Comparison of ENCODE assay signal across 17 mouse cellular contexts in genomic region chr5:103857151-103857550, GRCm38 (mm10). TPM values are rescaled to one million over a fixed set of nuclear protein-coding genes. Genes with fewer than 3 reads are reported as not detected.
DNase-seq lines count a peak whose midpoint lies in the region; ATAC-seq and TF ChIP-seq lines count a peak whose summit lies in the region.
"Had no signal": no experiment of that assay in that cellular context is flagged by ENCODE, and none has a peak within 500 bp of the region (broad histone marks: within the 10 kb centered on the region; RNA-seq: fewer than 3 reads in every experiment).

No protein-coding gene starts in this region.

- H3K4me3 ChIP-seq in forebrain, embryonic 14.5 days (ENCODE audit: low read depth, low read length) = no peak overlapping the region
- no peak overlapping the region for H3K4me3 ChIP-seq in forebrain, embryonic 12.5 days (replicated peaks)
- H3K4me3 ChIP-seq in layer of hippocampus, adult 2 months = no peak overlapping the region
- H3K4me3 ChIP-seq in embryonic fibroblast, embryonic 13.5 days (ENCODE audit: insufficient read depth, low read length) = no peak overlapping the region
- H3K4me3 ChIP-seq: embryonic facial prominence, embryonic 12.5 days; hindbrain, embryonic 13.5 days had no signal

- peak; percentile 58 for DNase-seq in forebrain, embryonic 14.5 days (ENCODE audit: low spot score)
- peak in 1 of 2 experiments; percentile 50 for DNase-seq in layer of hippocampus, adult 2 months (ENCODE audit: low spot score in 2 of 2)
- no peak for DNase-seq in layer of hippocampus, adult 9-10 months (ENCODE audit: low spot score)
- peak; percentile 50 for DNase-seq in brain, adult 2 months (ENCODE audit: low read depth, low spot score)
- no peak for DNase-seq in kidney, postnatal 36 days
- DNase-seq: adrenal gland, postnatal 10 days; cerebellum, adult 18-20 months; cerebellum, postnatal 10 days; gastrocnemius, postnatal 25 days; heart, postnatal 10 days; kidney, adult 11 months had no signal

- no peak overlapping the region for H3K4me2 ChIP-seq in forebrain, embryonic 14.5 days (ENCODE audit: low read length)
- no peak overlapping the region for H3K4me2 ChIP-seq in forebrain, embryonic 12.5 days
- H3K4me2 ChIP-seq: embryonic facial prominence, embryonic 12.5 days; hindbrain, embryonic 13.5 days had no signal

- 0 out of 2 replicates have a peak, but pooled peaks have one; percentile 9 for TF ChIP-seq POLR2A in embryonic fibroblast, embryonic 13.5 days (IDR thresholded peaks at IDR 0.05; ENCODE audit: low read depth, low read length)

- 0 out of 2 replicates have a peak, but pooled peaks cover 6% of the 10 kb centered on the region for H3K36me3 ChIP-seq in forebrain, embryonic 14.5 days (ENCODE audit: control insufficient read depth, insufficient read depth, low read length)
- H3K36me3 ChIP-seq in forebrain, embryonic 12.5 days (replicated peaks) = peaks cover under 1% of the 10 kb centered on the region

- no peak for TF ChIP-seq CTCF in layer of hippocampus, adult 2 months (conservative IDR thresholded peaks at IDR 0.05)
- no peak for TF ChIP-seq CTCF in embryonic fibroblast, embryonic 13.5 days (IDR thresholded peaks at IDR 0.05; ENCODE audit: borderline replicate concordance, insufficient read depth, low read length)

- H3K27me3 ChIP-seq in forebrain, embryonic 14.5 days (replicated peaks; ENCODE audit: control insufficient read depth, insufficient read depth, low read length) = no peaks in the 10 kb centered on the region
- no peaks in the 10 kb centered on the region for H3K27me3 ChIP-seq in forebrain, embryonic 12.5 days
- H3K27me3 ChIP-seq: embryonic facial prominence, embryonic 12.5 days; hindbrain, embryonic 13.5 days had no signal

- peak overlapping the region; percentile 52; the same call in 1 of the 2 replicates for H3K27ac ChIP-seq in forebrain, embryonic 14.5 days (ENCODE audit: low read depth, low read length)
- H3K27ac ChIP-seq in forebrain, embryonic 12.5 days = no peak overlapping the region
- H3K27ac ChIP-seq in layer of hippocampus, adult 2 months = peak overlapping the region; percentile 48; the same call in 1 of the 2 replicates
- no peak overlapping the region for H3K27ac ChIP-seq in embryonic fibroblast, embryonic 13.5 days (ENCODE audit: insufficient read depth, low read length)
- H3K27ac ChIP-seq: embryonic facial prominence, embryonic 12.5 days; hindbrain, embryonic 13.5 days; hindbrain, postnatal 0 days had no signal

- WGBS in forebrain, embryonic 14.5 days = 75% methylated on average over 2 of the region's 2 CpGs
- 78% methylated on average over 2 of the region's 2 CpGs for WGBS in forebrain, embryonic 12.5 days

- H3K9ac ChIP-seq in forebrain, embryonic 14.5 days (ENCODE audit: low read length) = no peak overlapping the region
- no peak overlapping the region for H3K9ac ChIP-seq in forebrain, embryonic 12.5 days
- H3K9ac ChIP-seq: embryonic facial prominence, embryonic 12.5 days; hindbrain, embryonic 13.5 days had no signal

- ATAC-seq in forebrain, embryonic 14.5 days = peak; percentile 56; the same call in 1 of the 2 replicates
- ATAC-seq in forebrain, embryonic 12.5 days (ENCODE audit: low FRiP score) = no peak
- ATAC-seq in megakaryocyte progenitor cell, adult 5-6 weeks (replicated peaks; ENCODE audit: poor library complexity) = no peak

- no peaks in the 10 kb centered on the region for H3K9me3 ChIP-seq in forebrain, embryonic 14.5 days (replicated peaks; ENCODE audit: control insufficient read depth, low read length)
- no peaks in the 10 kb centered on the region for H3K9me3 ChIP-seq in forebrain, embryonic 12.5 days
- H3K9me3 ChIP-seq: embryonic facial prominence, embryonic 12.5 days; hindbrain, embryonic 13.5 days had no signal

- peaks cover 7% of the 10 kb centered on the region; the same call in 1 of the 2 replicates for H3K4me1 ChIP-seq in forebrain, embryonic 14.5 days (ENCODE audit: control insufficient read depth, insufficient read depth, low read length)
- H3K4me1 ChIP-seq in forebrain, embryonic 12.5 days = peaks cover 6% of the 10 kb centered on the region; the same call in 1 of the 2 replicates
- H3K4me1 ChIP-seq in embryonic fibroblast, embryonic 13.5 days (ENCODE audit: control insufficient read depth, insufficient read depth, low read length) = peaks cover 15% of the 10 kb centered on the region

RNA-seq across cellular contexts. Expression of gene Klhl8, which starts 53.9 kb away (rescaled TPM):
- polyA plus RNA-seq in forebrain, embryonic 14.5 days (2014; fragmentation: Nextera tagmentation; extraction: Ambion mirVana) = 41.1 and 46.5 TPM in 2 replicates
- polyA plus RNA-seq in forebrain, embryonic 12.5 days (2016; fragmentation: Nextera tagmentation; extraction: Ambion mirVana) = 17.4 and 18.8 TPM in 2 replicates
- total RNA-seq in layer of hippocampus, adult 2 months (2021) = 10 to 100 TPM; 30.4 to 32.7 TPM
- polyA plus RNA-seq in embryonic fibroblast, embryonic 13.5 days (2011; ENCODE audit: insufficient read length, low read depth, missing spikeins) = 4.9 and 5.1 TPM in 2 replicates
- 0.71 and 2.2 TPM in 2 replicates for total RNA-seq in megakaryocyte progenitor cell, adult 5-6 weeks (2015)
- 1.8 and 2.9 TPM in 2 replicates for total RNA-seq in megakaryocyte progenitor cell, adult 5-6 weeks (2017)

Comparison
In these comparisons a context has a peak if more than half of its experiments do, and no peak if none do; other contexts are left out.
1. H3K27ac ChIP-seq: peak in forebrain, embryonic 14.5 days (single experiment) and layer of hippocampus, adult 2 months (single experiment); none in forebrain, embryonic 12.5 days (single experiment) and embryonic fibroblast, embryonic 13.5 days (single experiment).
2. DNase-seq: peak in forebrain, embryonic 14.5 days (single experiment) and brain, adult 2 months (single experiment); none in layer of hippocampus, adult 9-10 months (single experiment) and kidney, postnatal 36 days (0 of 2).